Mouse (Mus musculus): ENCODE data around the gene Prkci. TPM values are rescaled to one million over a fixed set of nuclear protein-coding genes. Genes with fewer than 3 reads are reported as not detected.

Prkci gene
- total RNA-seq, 2 experiments from 2014 or later = 13.4 to 18.5 TPM

DNA sequence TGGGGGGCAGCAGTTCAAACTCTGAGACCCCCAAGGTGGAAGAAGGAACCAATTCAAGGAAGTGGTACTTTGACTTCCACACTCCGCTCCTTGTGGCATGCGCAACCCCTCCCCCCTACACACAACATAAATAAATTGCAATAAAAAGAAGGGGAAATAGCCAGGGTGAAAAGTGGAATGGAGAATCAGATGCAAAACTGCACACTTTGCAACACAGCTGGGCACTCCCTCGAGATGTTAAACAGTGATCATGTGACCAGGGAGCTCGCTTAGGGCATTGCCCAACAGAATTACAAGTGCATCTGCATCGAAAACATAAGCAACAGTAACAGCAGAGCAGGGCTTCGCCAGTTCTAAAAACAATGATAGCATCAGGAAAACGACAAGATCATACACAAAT, 3.4 kb upstream of the Prkci start:
- intact Hi-C loops (cut with DNase I) = no loop called here
- DNase-seq (ENCODE audit: low spot score) = no peak

GRCm38 (mm10) chr3:30993066-30993573, 2.4 kb upstream of the Prkci start:
- intact Hi-C loops (cut with DNase I) = no loop called here
- no peak for DNase-seq (ENCODE audit: low spot score)

DNA sequence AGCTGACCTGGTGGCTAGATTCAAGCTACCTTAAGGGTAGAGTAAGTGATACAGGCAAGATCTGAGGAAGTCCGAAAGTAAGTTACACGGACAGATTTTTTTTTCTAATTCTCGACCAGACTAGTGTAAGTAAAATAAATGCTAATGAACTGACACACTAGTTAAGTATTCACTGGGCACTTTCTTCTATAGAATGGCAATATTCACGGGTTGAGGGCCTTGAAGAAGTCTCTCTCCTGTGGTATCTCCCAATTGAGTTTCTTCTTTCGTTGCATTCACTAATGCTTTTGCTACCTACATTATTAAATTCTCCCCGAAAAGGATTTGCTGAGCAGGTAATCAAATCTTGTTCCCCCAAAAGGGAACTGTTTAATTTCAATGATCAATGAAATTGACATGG, 688 bp upstream of the Prkci start:
- intact Hi-C loops (cut with DNase I) = loop anchor here (5.0 kb wide), 1 partner anchor 97 kb away; no protein-coding TSS in a partner anchor
- DNase-seq (ENCODE audit: low spot score) = no peak

DNA sequence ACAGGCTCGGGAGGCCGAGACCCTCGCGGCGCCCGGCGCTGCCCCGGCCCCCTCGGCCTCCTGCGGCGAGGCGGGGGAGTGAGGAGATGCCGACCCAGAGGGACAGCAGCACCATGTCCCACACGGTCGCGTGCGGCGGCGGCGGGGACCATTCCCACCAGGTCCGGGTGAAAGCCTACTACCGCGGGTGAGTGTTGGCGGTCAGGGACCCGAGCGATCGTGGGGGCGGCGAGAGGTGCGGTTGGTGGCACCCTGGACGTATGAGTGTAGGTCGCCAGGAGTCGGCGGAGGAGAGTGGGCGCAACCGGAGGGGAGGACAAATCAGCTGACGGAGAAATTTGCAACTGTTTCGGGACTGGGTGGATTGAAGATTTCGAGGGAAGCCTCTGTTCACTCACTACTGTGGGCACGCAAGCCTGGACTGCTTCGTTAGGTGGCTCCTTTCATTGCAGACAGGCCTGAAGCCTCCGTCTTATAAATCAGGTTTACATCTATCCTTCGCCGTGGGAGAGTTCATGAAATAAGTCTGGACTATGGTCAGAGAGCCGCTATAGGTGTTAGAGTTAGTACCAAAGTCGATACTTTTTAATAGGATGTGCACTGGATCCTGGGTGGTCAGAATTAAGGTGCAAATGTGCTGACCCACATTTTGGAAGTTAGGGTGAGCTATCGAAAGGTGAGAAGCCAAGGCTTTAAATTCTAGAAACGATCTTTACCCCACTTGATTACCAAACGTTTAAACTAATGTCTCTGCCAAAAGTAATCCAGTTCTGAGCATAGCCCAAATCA, 546 bp downstream of the Prkci start:
- no peak for DNase-seq (ENCODE audit: low spot score)
- intact Hi-C loops (cut with DNase I) = loop anchor here (2.0 to 5.0 kb wide), 2 partner anchors 61 to 96 kb away; no protein-coding TSS in a partner anchor

- no peak for DNase-seq (ENCODE audit: low spot score)
- intact Hi-C loops (cut with DNase I) = loop anchor here (2.0 to 5.0 kb wide), 2 partner anchors 60 to 96 kb away; no protein-coding TSS in a partner anchor
Measured at GRCm38 (mm10) chr3:30996688-30997014, 1.1 kb downstream of the Prkci start.

- intact Hi-C loops (cut with DNase I) = loop anchor here (5.0 kb wide), 1 partner anchor 93 kb away; no protein-coding TSS in a partner anchor
- no peak for DNase-seq (ENCODE audit: low spot score)
Measured at GRCm38 (mm10) chr3:30999401-31000017, 4.0 kb downstream of the Prkci start.

DNA sequence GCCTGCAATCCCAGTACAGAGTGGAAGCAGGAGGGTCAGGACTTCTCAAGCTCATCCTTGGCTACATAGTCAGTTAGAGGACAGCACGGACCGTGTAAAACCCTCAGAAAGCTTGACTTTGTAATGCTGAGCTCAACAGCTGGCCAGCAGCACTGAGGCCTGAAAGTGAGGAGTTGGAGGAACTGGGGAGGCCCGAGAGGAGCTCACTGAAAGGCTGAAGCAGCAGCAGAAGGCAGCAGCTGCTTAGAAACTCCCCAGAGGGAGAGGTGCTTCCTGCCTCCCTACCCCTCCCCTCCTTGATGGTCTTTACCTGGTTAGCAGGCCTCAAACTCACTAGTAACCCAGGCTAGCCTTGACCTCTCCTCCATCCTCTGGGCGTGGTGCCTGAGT, 4.5 kb downstream of the Prkci start:
- intact Hi-C loops (cut with DNase I) = no loop called here
- DNase-seq (ENCODE audit: low spot score) = no peak

DNA sequence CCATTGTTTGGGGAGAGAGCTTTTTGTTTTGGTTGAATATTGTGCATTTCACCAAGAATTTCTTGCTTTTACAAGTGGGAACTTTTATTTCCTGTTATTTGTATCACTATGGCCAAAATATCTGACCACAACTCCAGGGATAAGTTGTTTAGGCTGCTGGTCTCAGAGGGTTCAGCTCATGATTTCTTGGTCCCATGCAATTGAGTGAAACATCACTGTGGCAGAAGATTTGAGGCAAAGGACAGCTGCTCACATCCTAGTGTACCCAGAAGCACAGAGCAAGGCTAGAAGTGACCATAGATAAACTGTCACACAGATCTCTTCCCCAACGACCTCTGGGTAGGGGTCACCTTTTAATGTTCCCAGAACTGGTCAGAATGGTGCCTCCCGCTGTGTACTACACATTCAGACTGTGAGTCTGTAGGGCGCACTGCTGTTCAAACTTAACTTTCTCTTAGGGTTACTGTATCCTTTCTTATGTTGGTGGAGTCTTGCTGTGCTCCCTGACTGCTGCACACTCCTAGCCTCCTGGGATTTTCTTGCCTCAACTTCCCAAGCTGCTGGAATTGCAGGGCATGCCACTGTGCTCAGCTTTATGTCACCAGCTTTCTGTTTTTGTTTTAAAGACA, 5.6 kb downstream of the Prkci start:
- DNase-seq (ENCODE audit: low spot score) = no peak
- intact Hi-C loops (cut with DNase I) = no loop called here

GRCm38 (mm10) chr3:31004320-31005209, 9.0 kb downstream of the Prkci start:
- intact Hi-C loops (cut with DNase I) = no loop called here
- no peak for DNase-seq (ENCODE audit: low spot score)

- intact Hi-C loops (cut with DNase I) = no loop called here
- no peak for DNase-seq (ENCODE audit: low spot score)
Measured at GRCm38 (mm10) chr3:31014374-31014773, 18.8 kb downstream of the Prkci start.

- intact Hi-C loops (cut with DNase I) = no loop called here
Measured at GRCm38 (mm10) chr3:31015682-31016443, 20.3 kb downstream of the Prkci start.

GRCm38 (mm10) chr3:31016594-31017196, 21.1 kb downstream of the Prkci start:
- intact Hi-C loops (cut with DNase I) = no loop called here
- DNase-seq (ENCODE audit: low spot score) = no peak

More at GRCm38 (mm10) chr3:31015682-31016443, 20.3 kb downstream of the Prkci start:
- DNase-seq (ENCODE audit: low spot score) = no peak

GRCm38 (mm10) chr3:31017652-31018051, 22.1 kb downstream of the Prkci start:
- no peak for DNase-seq (ENCODE audit: low spot score)

DNA sequence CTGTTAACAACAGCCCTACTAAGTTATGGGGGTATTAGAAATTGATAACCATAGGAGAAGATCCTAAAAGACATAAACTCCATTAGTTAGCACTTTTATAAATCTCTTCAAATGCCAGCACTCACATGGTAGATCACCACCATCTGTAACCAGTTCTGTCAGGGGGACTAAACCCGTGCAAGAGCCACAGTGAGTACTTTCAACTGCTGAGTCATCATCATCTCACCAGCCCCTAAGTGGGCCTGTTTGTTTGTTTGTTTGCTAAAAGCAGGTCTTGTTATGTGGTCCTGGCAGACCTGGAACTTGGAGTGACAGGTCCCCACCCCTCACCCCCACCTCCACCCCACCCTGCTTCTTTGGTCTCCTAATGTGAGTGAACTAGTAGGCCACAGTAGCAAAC, 23.7 kb downstream of the Prkci start:
- intact Hi-C loops (cut with DNase I) = no loop called here
- no peak for DNase-seq (ENCODE audit: low spot score)

More at GRCm38 (mm10) chr3:31017652-31018051, 22.1 kb downstream of the Prkci start:
- intact Hi-C loops (cut with DNase I) = no loop called here

GRCm38 (mm10) chr3:31019793-31020447, 24.4 kb downstream of the Prkci start:
- intact Hi-C loops (cut with DNase I) = no loop called here
- DNase-seq (ENCODE audit: low spot score) = no peak

DNA sequence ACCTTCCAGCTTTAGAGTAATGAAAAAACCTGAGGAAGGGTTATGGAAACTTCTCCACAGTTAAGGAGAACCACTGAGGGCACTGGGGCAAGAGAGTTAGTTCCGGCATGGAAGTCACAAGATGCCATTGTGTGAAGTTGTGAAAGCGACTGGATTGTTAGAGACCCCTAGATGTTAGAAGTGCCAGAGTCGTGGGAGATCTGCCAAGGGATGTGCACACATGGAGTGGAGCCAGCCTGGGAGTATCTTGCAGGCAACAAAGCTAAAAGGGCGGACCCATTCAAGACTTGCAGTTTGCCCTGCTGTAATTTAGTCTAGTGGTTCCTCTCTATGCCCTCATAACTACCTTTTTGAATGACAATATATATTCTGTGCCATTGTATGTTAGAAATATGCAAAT, 25.1 kb downstream of the Prkci start:
- intact Hi-C loops (cut with DNase I) = no loop called here

DNA sequence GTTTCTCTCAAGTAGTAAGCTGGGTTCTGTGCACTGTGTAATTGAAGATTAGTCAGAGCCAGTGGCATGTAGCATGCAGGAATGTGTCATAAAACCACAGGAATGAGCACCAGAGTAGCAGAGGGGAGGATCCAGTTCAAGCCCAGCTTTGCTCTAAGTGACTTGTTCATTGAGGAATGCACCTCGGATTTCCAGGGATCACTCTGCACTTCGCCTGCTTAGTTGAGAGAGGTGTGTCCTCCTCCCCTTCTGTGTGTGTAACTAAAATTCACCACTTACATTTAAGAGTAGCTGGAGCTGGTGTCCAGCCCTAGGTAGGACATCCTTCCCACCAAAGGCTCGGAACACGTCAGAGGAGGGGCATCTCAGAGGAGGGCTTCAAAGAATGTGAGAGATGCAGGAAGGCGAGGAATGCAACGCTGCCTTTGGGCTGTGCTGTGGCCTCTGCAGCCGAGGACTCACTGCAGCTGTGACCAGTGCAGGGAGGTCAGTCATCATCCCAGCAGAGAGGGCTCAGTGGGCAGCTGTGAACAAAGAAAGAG, 27.4 kb downstream of the Prkci start:
- no peak for DNase-seq (ENCODE audit: low spot score)
- intact Hi-C loops (cut with DNase I) = no loop called here

More for the DNA sequence above, 25.1 kb downstream of the Prkci start:
- DNase-seq (ENCODE audit: low spot score) = no peak

- intact Hi-C loops (cut with DNase I) = no loop called here
- no peak for DNase-seq (ENCODE audit: low spot score)
Measured at GRCm38 (mm10) chr3:31027718-31028117, 32.2 kb downstream of the Prkci start.
